Mouse (Mus musculus): ENCODE measurements around the gene Gprc5a. TPM values are rescaled to one million over a fixed set of nuclear protein-coding genes. Genes with fewer than 3 reads are reported as not detected.
A peak's percentile ranks its signal among the peaks of the same experiment; 100 is the strongest.

The Gprc5a gene
- 0.06 and 0.46 TPM in 2 replicates for polyA plus RNA-seq (2012; rRNA removed)

DNA sequence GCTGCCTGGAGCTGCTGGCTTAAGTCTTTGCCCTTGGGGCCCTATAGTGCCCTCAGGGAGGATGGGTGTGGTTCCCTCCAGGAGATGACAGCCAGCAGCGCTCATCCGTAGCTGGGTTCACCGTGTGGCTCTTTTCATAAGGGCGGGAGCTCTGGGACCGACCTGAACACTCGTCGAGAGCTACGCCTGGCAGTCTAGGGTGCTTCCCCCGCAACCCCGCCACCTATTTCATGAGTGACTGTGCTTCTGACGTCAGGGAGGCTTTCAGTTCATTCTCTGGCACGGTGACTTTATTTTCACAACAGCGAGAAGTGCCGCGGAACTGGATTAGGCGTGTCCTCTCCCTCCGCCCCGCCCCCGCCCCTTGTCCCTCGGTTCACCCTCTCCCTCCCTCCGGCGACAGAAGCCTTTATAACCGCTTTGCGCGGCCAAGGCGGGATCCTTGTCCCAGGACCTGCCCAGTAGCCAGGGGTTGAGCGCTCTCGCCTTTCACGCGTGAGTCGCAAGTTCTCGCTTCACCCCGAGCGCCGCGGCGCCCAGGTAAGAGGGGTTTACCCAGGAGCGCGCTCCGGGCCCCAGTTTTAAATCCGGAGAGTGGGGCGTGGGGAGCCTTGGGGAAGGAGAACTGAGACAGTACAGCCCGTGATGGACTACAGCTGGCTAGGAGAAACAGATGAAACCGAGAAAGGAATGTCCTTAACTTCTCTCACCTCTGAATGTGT, at the start of gene Gprc5a:
Gene Gprc5a (plus strand): TSS at position 416 of the 722 bp plus-strand sequence.
- no peaks in the 10 kb centered on the region; the same call in 1 of the 2 replicates for H3K4me1 ChIP-seq (ENCODE audit: control insufficient read depth, insufficient read depth, low read length)
- no peaks in the 10 kb centered on the region for H3K27me3 ChIP-seq (ENCODE audit: control insufficient read depth, insufficient read depth, low read length)
- peak within 1 kb of the TSS; percentile 25 for H3K4me3 ChIP-seq (ENCODE audit: control insufficient read depth, low read depth, low read length)
- TF ChIP-seq CTCF (IDR thresholded peaks at IDR 0.05; ENCODE audit: control insufficient read depth, insufficient read depth, insufficient replicate concordance, low read depth, low read length) (no peak), POLR2A (IDR thresholded peaks at IDR 0.05; ENCODE audit: control insufficient read depth, low read depth, low read length) (no peak)
- H3K36me3 ChIP-seq (ENCODE audit: control insufficient read depth, insufficient read depth, low read length): no peaks in the 10 kb centered on the region
- no peak within 1 kb of the TSS for H3K27ac ChIP-seq (ENCODE audit: control insufficient read depth, insufficient read depth, low read depth, low read length)

DNA sequence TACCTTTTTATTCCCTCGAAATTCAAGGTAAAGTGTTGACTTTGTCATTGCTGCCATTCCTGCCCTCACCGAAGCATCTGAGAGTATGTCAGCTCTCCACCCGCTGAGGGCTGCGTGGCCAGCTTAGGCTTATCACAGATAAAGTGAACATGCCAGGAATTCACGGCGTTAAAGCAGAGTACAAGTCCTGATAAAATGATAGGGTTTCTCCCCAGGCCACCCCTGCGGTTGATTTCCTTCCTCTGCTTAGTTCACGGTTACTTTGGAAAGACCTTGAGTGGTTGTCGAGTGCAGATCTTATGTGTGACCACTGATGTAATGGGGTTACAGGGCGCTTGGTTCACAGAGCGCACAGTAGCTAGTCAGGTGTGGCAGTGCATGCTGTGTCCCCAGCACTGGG, 48.2 kb upstream of the Gprc5a start:
- no peak overlapping the region for H3K4me3 ChIP-seq (ENCODE audit: control insufficient read depth, low read depth, low read length)

DNA sequence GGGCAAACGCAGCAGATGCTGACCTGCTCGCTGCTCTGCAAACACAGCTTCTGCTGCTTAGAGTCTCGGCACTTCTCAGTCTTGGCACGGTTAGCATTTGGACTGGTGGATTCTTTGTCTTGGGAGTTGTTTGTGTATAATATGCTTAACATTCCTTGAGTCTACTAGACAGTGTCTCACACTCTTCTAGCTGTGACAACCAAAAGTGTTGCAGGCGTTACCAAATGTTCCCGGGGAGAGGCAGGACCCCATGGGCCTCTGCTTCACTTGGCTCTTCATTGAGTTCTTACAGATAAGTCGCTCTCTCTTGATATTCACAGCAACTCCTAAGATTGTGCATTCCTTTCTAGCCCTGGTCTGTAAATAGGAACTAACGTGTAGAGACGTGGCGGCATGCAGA, 45.9 kb upstream of the Gprc5a start:
- TF ChIP-seq POLR2A (IDR thresholded peaks at IDR 0.05; ENCODE audit: control insufficient read depth, low read depth, low read length) (no peak), CTCF (IDR thresholded peaks at IDR 0.05; ENCODE audit: control insufficient read depth, insufficient read depth, insufficient replicate concordance, low read depth, low read length) (no peak)
- peaks cover 6% of the 10 kb centered on the region for H3K36me3 ChIP-seq (ENCODE audit: control insufficient read depth, insufficient read depth, low read length)
- H3K27me3 ChIP-seq (ENCODE audit: control insufficient read depth, insufficient read depth, low read length): no peaks in the 10 kb centered on the region
- no peaks in the 10 kb centered on the region for H3K4me1 ChIP-seq (ENCODE audit: control insufficient read depth, insufficient read depth, low read length)
- no peak overlapping the region for H3K4me3 ChIP-seq (ENCODE audit: control insufficient read depth, low read depth, low read length)
- H3K27ac ChIP-seq (ENCODE audit: control insufficient read depth, insufficient read depth, low read depth, low read length): no peak overlapping the region

More for the DNA sequence above, 48.2 kb upstream of the Gprc5a start:
- H3K36me3 ChIP-seq (ENCODE audit: control insufficient read depth, insufficient read depth, low read length): peaks cover 6% of the 10 kb centered on the region
- no peak for TF ChIP-seq POLR2A (IDR thresholded peaks at IDR 0.05; ENCODE audit: control insufficient read depth, low read depth, low read length)
- TF ChIP-seq CTCF (IDR thresholded peaks at IDR 0.05; ENCODE audit: control insufficient read depth, insufficient read depth, insufficient replicate concordance, low read depth, low read length): no peak
- no peaks in the 10 kb centered on the region for H3K27me3 ChIP-seq (ENCODE audit: control insufficient read depth, insufficient read depth, low read length)
- no peaks in the 10 kb centered on the region; the same call in 1 of the 2 replicates for H3K4me1 ChIP-seq (ENCODE audit: control insufficient read depth, insufficient read depth, low read length)
- no peak overlapping the region for H3K27ac ChIP-seq (ENCODE audit: control insufficient read depth, insufficient read depth, low read depth, low read length)

DNA sequence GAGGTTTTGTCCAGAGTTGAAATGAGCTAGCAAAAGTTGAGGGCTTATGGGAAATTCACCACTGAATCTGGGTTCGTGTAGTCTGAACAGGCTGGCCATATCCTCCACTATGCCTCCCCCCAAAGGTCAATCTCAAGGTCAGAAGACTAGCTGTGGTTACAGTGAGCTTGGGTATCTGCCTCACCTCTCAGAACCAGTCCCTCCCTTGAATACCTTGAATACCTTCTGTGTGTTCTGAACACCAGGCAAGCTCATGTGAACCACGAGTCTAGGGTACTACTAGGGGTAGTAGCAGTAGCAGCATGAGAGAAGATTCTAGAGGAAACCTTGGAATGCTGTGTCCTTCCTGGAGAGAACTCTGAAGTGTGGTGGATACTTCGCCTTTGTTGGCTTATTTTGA, 43.8 kb upstream of the Gprc5a start:
- TF ChIP-seq POLR2A (IDR thresholded peaks at IDR 0.05; ENCODE audit: control insufficient read depth, low read depth, low read length) (no peak), CTCF (IDR thresholded peaks at IDR 0.05; ENCODE audit: control insufficient read depth, insufficient read depth, insufficient replicate concordance, low read depth, low read length) (no peak)
- H3K27ac ChIP-seq (ENCODE audit: control insufficient read depth, insufficient read depth, low read depth, low read length): no peak overlapping the region
- H3K4me1 ChIP-seq (ENCODE audit: control insufficient read depth, insufficient read depth, low read length): no peaks in the 10 kb centered on the region
- no peaks in the 10 kb centered on the region for H3K27me3 ChIP-seq (ENCODE audit: control insufficient read depth, insufficient read depth, low read length)
- H3K4me3 ChIP-seq (ENCODE audit: control insufficient read depth, low read depth, low read length): no peak overlapping the region
- H3K36me3 ChIP-seq (ENCODE audit: control insufficient read depth, insufficient read depth, low read length): peaks cover 4% of the 10 kb centered on the region

DNA sequence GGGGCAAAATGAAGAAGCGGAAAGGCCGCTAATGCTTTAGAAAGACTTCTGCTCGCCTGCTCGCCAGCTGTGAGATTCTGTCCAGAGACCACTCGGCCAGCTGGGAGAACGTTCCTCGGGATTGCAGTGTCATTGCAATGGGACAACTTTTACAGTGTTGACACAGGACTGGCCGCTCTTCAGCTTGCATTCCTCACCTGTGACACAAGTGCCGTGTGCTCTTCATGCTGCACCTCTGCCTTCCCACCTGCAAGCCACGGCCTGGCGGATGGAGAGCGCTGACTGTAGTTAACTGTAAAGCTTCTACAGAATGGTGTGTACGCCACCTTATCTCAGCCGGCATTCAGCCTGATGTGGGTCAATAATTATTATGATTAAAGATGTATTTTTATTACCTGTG, 42.1 kb upstream of the Gprc5a start:
- Histone ChIP-seq H3K36me3 (ENCODE audit: control insufficient read depth, insufficient read depth, low read length) (peaks cover 4% of the 10 kb centered on the region), H3K27me3 (ENCODE audit: control insufficient read depth, insufficient read depth, low read length) (no peaks in the 10 kb centered on the region), H3K4me1 (ENCODE audit: control insufficient read depth, insufficient read depth, low read length) (no peaks in the 10 kb centered on the region), H3K4me3 (ENCODE audit: control insufficient read depth, low read depth, low read length) (no peak overlapping the region), H3K27ac (ENCODE audit: control insufficient read depth, insufficient read depth, low read depth, low read length) (no peak overlapping the region)
- TF ChIP-seq POLR2A (IDR thresholded peaks at IDR 0.05; ENCODE audit: control insufficient read depth, low read depth, low read length) (no peak), CTCF (IDR thresholded peaks at IDR 0.05; ENCODE audit: control insufficient read depth, insufficient read depth, insufficient replicate concordance, low read depth, low read length) (no peak)

DNA sequence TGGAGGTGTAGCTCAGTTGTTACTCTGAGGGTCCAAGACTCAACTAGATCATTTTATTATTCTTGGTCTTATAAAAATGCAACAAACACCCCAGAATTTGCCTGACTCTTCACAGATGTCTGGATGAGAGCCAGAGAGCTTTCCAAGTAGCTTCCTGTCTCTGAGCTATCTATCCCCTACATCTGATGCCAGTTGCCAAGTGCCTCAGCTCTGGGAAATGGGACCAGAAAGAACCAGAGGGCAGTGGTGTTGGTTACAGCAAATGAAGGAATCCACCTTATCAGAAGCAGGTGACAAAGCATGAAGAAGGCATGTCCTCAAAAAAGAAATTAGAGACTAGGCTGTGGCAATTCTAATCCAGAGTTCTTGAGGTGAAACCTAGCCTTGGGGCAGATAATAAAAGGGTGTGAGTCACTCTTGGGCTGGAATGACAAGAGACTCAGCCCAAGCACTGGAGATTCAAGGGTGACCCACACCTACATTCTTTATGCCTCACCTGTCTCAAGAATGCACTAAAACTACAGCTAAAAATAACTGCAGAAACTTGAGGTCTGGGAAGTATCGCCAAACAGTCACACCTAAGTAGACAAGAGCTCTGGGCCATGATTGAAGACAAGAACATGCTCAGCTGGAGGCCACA, 40.5 kb upstream of the Gprc5a start:
- Histone ChIP-seq H3K36me3 (ENCODE audit: control insufficient read depth, insufficient read depth, low read length) (peaks cover 4% of the 10 kb centered on the region), H3K27ac (ENCODE audit: control insufficient read depth, insufficient read depth, low read depth, low read length) (no peak overlapping the region), H3K4me3 (ENCODE audit: control insufficient read depth, low read depth, low read length) (no peak overlapping the region), H3K4me1 (ENCODE audit: control insufficient read depth, insufficient read depth, low read length) (no peaks in the 10 kb centered on the region), H3K27me3 (ENCODE audit: control insufficient read depth, insufficient read depth, low read length) (no peaks in the 10 kb centered on the region)
- no peak for TF ChIP-seq POLR2A (IDR thresholded peaks at IDR 0.05; ENCODE audit: control insufficient read depth, low read depth, low read length)
- no peak for TF ChIP-seq CTCF (IDR thresholded peaks at IDR 0.05; ENCODE audit: control insufficient read depth, insufficient read depth, insufficient replicate concordance, low read depth, low read length)

DNA sequence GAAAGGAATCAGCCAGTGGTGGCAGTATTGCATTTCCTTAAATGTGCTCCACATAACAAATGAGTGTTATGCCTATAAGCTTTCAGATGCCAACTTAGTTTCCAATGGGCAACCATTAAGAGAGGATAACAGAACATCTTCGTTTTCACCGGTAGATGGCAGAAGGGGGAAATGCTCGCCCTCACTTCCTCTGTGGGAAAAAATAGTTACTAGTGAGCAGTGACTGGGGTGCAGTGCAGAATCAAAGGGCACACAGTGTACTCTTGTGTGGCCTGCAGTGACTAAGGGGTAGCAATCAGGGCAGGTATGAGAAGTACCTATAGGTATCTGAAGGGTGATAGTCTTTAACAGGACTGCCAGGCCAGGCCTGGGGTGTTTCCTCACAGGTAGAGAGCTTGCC, 39.2 kb upstream of the Gprc5a start:
- TF ChIP-seq CTCF (IDR thresholded peaks at IDR 0.05; ENCODE audit: control insufficient read depth, insufficient read depth, insufficient replicate concordance, low read depth, low read length) (no peak; the same call in 1 of the 2 replicates), POLR2A (IDR thresholded peaks at IDR 0.05; ENCODE audit: control insufficient read depth, low read depth, low read length) (no peak)
- H3K27ac ChIP-seq (ENCODE audit: control insufficient read depth, insufficient read depth, low read depth, low read length): no peak overlapping the region
- no peak overlapping the region for H3K4me3 ChIP-seq (ENCODE audit: control insufficient read depth, low read depth, low read length)
- peaks cover 3% of the 10 kb centered on the region for H3K36me3 ChIP-seq (ENCODE audit: control insufficient read depth, insufficient read depth, low read length)
- H3K27me3 ChIP-seq (ENCODE audit: control insufficient read depth, insufficient read depth, low read length): no peaks in the 10 kb centered on the region
- no peaks in the 10 kb centered on the region for H3K4me1 ChIP-seq (ENCODE audit: control insufficient read depth, insufficient read depth, low read length)

All from testis, adult 2 months (tissue).